Mouse (Mus musculus) R1 (cell line): ENCODE measurements around the gene Phf13.
A peak's percentile ranks its signal among the peaks of the same experiment; 100 is the strongest.

ENCODE experiments used
- DNase-seq: peaks from one replicate; pipeline ENCODE4 v3.0.0-alpha.2; 2018; ENCODE audit warnings: low read depth, low spot score

Gene Phf13

GRCm38 (mm10) chr4:151992091-151992490 lies 4.0 kb downstream of the Phf13 start:
- DNase-seq: no peak

- DNase-seq: no peak
These were observed 7.0 kb downstream of the Phf13 start for GRCm38 (mm10) chr4:151989110-151989488.

- peak; percentile 81 for DNase-seq
These were observed 7.5 kb downstream of the Phf13 start, which contains the start of gene Thap3 for GRCm38 (mm10) chr4:151988342-151989109. Gene Thap3, minus strand, starts transcription at chr4:151988997.

- DNase-seq: no peak
These were observed 8.1 kb downstream of the Phf13 start for GRCm38 (mm10) chr4:151988014-151988341.

GRCm38 (mm10) chr4:151986650-151987049 lies 9.4 kb downstream of the Phf13 start:
- DNase-seq: no peak

- no peak for DNase-seq
These were observed 10.2 kb downstream of the Phf13 start for GRCm38 (mm10) chr4:151985886-151986285.

GRCm38 (mm10) chr4:151983560-151983959 lies 12.5 kb downstream of the Phf13 start:
- DNase-seq: no peak

GRCm38 (mm10) chr4:151983043-151983442 lies 13.0 kb downstream of the Phf13 start:
- DNase-seq: no peak

- peak; percentile 81 for DNase-seq
These were observed 14.7 kb downstream of the Phf13 start for GRCm38 (mm10) chr4:151981363-151981762.

- peak; percentile 63 for DNase-seq
These were observed 15.4 kb downstream of the Phf13 start for GRCm38 (mm10) chr4:151980699-151981098.

GRCm38 (mm10) chr4:151977748-151978147 lies 18.3 kb downstream of the Phf13 start:
- DNase-seq: peak; percentile 88

GRCm38 (mm10) chr4:151975441-151975840 lies 20.6 kb downstream of the Phf13 start:
- peak; percentile 65 for DNase-seq

- peak; percentile 75 for DNase-seq
These were observed 23.7 kb downstream of the Phf13 start for GRCm38 (mm10) chr4:151972221-151972967.

GRCm38 (mm10) chr4:151968204-151968921 lies 27.7 kb downstream of the Phf13 start:
- DNase-seq: no peak

- DNase-seq: no peak
These were observed 33.2 kb downstream of the Phf13 start for GRCm38 (mm10) chr4:151962817-151963216.

GRCm38 (mm10) chr4:151960513-151960854 lies 35.6 kb downstream of the Phf13 start:
- no peak for DNase-seq

GRCm38 (mm10) chr4:151959849-151960512 lies 36.1 kb downstream of the Phf13 start:
- no peak for DNase-seq

- DNase-seq: no peak
These were observed 38.3 kb downstream of the Phf13 start for GRCm38 (mm10) chr4:151957584-151958315.

- no peak for DNase-seq
These were observed 40.3 kb downstream of the Phf13 start for GRCm38 (mm10) chr4:151955791-151956190.

- no peak for DNase-seq
These were observed 42.8 kb downstream of the Phf13 start for GRCm38 (mm10) chr4:151953209-151953608.
